Mouse (Mus musculus): ENCODE data around the gene Myo1f.

The Myo1f gene

GRCm38 (mm10) chr17:33555223-33555855 is at the start of gene Myo1f:
TSS of gene Myo1f (plus strand) at chr17:33555707.
- peak; percentile 70 for DNase-seq

- DNase-seq, result no peak
Observed at GRCm38 (mm10) chr17:33508386-33508785, 47.1 kb upstream of the Myo1f start.

- DNase-seq, result peak; percentile 53
Observed at GRCm38 (mm10) chr17:33510172-33510571, 45.3 kb upstream of the Myo1f start.

GRCm38 (mm10) chr17:33512441-33513415 is 42.8 kb upstream of the Myo1f start:
- DNase-seq, result peak; percentile 16

- no peak for DNase-seq
Observed at GRCm38 (mm10) chr17:33513874-33514273, 41.6 kb upstream of the Myo1f start.

- peak; percentile 68 for DNase-seq
Observed at GRCm38 (mm10) chr17:33520366-33520765, 35.1 kb upstream of the Myo1f start.

GRCm38 (mm10) chr17:33523431-33523917 is 32.0 kb upstream of the Myo1f start:
- DNase-seq, result peak; percentile 40

GRCm38 (mm10) chr17:33523918-33524755 is 31.4 kb upstream of the Myo1f start, which contains the start of gene Adamts10:
TSS of gene Adamts10 (plus strand) at chr17:33524204.
- peak; percentile 86 for DNase-seq

GRCm38 (mm10) chr17:33524806-33525373 is 30.6 kb upstream of the Myo1f start:
- peak; percentile 53 for DNase-seq

- DNase-seq, result peak; percentile 63
Observed at GRCm38 (mm10) chr17:33526506-33526905, 29.0 kb upstream of the Myo1f start.

GRCm38 (mm10) chr17:33539106-33539675 is 16.3 kb upstream of the Myo1f start:
- DNase-seq, result peak; percentile 84

GRCm38 (mm10) chr17:33539878-33540277 is 15.6 kb upstream of the Myo1f start:
- no peak for DNase-seq

- DNase-seq, result no peak
Observed at GRCm38 (mm10) chr17:33549212-33549611, 6.3 kb upstream of the Myo1f start.

- DNase-seq, result no peak
Observed at GRCm38 (mm10) chr17:33550388-33550787, 5.1 kb upstream of the Myo1f start.

GRCm38 (mm10) chr17:33552113-33552512 is 3.4 kb upstream of the Myo1f start:
- DNase-seq, result peak; percentile 23

- DNase-seq, result peak; percentile 72
Observed at GRCm38 (mm10) chr17:33552964-33553363, 2.5 kb upstream of the Myo1f start.

GRCm38 (mm10) chr17:33554536-33554935 is 971 bp upstream of the Myo1f start:
- no peak for DNase-seq

- DNase-seq, result no peak
Observed at GRCm38 (mm10) chr17:33557922-33558321, 2.4 kb downstream of the Myo1f start.

GRCm38 (mm10) chr17:33563527-33564076 is 8.1 kb downstream of the Myo1f start:
- peak; percentile 69 for DNase-seq

- DNase-seq, result peak; percentile 40
Observed at GRCm38 (mm10) chr17:33564599-33564998, 9.1 kb downstream of the Myo1f start.

GRCm38 (mm10) chr17:33566182-33566581 is 10.7 kb downstream of the Myo1f start:
- DNase-seq, result peak; percentile 55

GRCm38 (mm10) chr17:33584061-33584460 is 28.6 kb downstream of the Myo1f start:
- DNase-seq, result no peak
